Comparison of ENCODE assay signal across 8 mouse cellular contexts in genomic region chr13:103120669-103121131, GRCm38 (mm10).
DNase-seq lines count a peak whose midpoint lies in the region; ATAC-seq and TF ChIP-seq lines count a peak whose summit lies in the region.

No protein-coding gene starts in this region.

- no peak overlapping the region for H3K4me3 ChIP-seq in lung, adult 2 months (replicated peaks; ENCODE audit: extremely low read depth, low read depth, low read length)
- H3K4me3 ChIP-seq in hindbrain, embryonic 13.5 days = 0 out of 2 replicates have a peak overlapping the region, but pooled peaks have one; percentile 7
- H3K4me3 ChIP-seq in limb, embryonic 11.5 days (ENCODE audit: low read depth, low read length) = no peak overlapping the region

- no peaks in the 10 kb centered on the region for H3K27me3 ChIP-seq in hindbrain, embryonic 13.5 days
- 0 out of 2 replicates have a peak, but pooled peaks cover 2% of the 10 kb centered on the region for H3K27me3 ChIP-seq in limb, embryonic 11.5 days (ENCODE audit: control insufficient read depth, insufficient read depth, low read length)

- H3K4me2 ChIP-seq in hindbrain, embryonic 13.5 days = peak overlapping the region; percentile 49
- peak overlapping the region; percentile 37 for H3K4me2 ChIP-seq in limb, embryonic 11.5 days (ENCODE audit: low read depth, severe bottlenecking)

- H3K4me1 ChIP-seq in lung, adult 2 months (ENCODE audit: control insufficient read depth, insufficient read depth, low read length) = no peaks in the 10 kb centered on the region
- H3K4me1 ChIP-seq in hindbrain, embryonic 13.5 days (replicated peaks) = peaks cover 25% of the 10 kb centered on the region
- peaks cover 6% of the 10 kb centered on the region; the same call in 1 of the 2 replicates for H3K4me1 ChIP-seq in limb, embryonic 11.5 days (ENCODE audit: control insufficient read depth, insufficient read depth, low read length)

- peak; percentile 85 for ATAC-seq in hindbrain, embryonic 13.5 days (ENCODE audit: low FRiP score)
- peak; percentile 71 for ATAC-seq in limb, embryonic 11.5 days (ENCODE audit: insufficient number of reproducible peaks, low FRiP score, low TSS enrichment, low read depth)

- no peak for DNase-seq in lung, adult 2 months
- DNase-seq in lung, adult 18-20 months = no peak
- DNase-seq in embryo, embryonic 9.5 days (ENCODE audit: extremely low spot score) = peak; percentile 65
- peak; percentile 63 for DNase-seq in limb, embryonic 11.5 days (ENCODE audit: low spot score)
- peak; percentile 38 for DNase-seq in right cerebral cortex, postnatal 25 days
- DNase-seq in gastrocnemius, postnatal 10 days = no peak
- DNase-seq in urinary bladder, postnatal 14 days (ENCODE audit: low spot score) = no peak

- H3K9ac ChIP-seq in hindbrain, embryonic 13.5 days = peak overlapping the region; percentile 59
- H3K9ac ChIP-seq in limb, embryonic 11.5 days (ENCODE audit: low read length) = peak overlapping the region; percentile 63; the same call in 1 of the 2 replicates

- 21% methylated on average over 7 of the region's 7 CpGs for WGBS in lung, adult 2 months
- 6% methylated on average over 7 of the region's 7 CpGs for WGBS in hindbrain, embryonic 13.5 days
- 15% methylated on average over 7 of the region's 7 CpGs for WGBS in limb, embryonic 11.5 days

- no peaks in the 10 kb centered on the region for H3K36me3 ChIP-seq in hindbrain, embryonic 13.5 days
- H3K36me3 ChIP-seq in limb, embryonic 11.5 days (ENCODE audit: control insufficient read depth, insufficient read depth, low read length) = no peaks in the 10 kb centered on the region

- TF ChIP-seq CTCF in lung, adult 2 months (IDR thresholded peaks at IDR 0.05; ENCODE audit: insufficient read depth, low read length) = peak; percentile 25; the same call in 1 of the 2 replicates

- peak overlapping the region; percentile 82 for H3K27ac ChIP-seq in hindbrain, embryonic 13.5 days
- H3K27ac ChIP-seq in limb, embryonic 11.5 days (replicated peaks; ENCODE audit: low read depth, low read length) = no peak overlapping the region

- no peak for TF ChIP-seq POLR2A in lung, adult 2 months (IDR thresholded peaks at IDR 0.05; ENCODE audit: borderline replicate concordance, extremely low read depth, low read depth, low read length)

- H3K9me3 ChIP-seq in hindbrain, embryonic 13.5 days = no peaks in the 10 kb centered on the region
- H3K9me3 ChIP-seq in limb, embryonic 11.5 days (ENCODE audit: control insufficient read depth, low read length) = no peaks in the 10 kb centered on the region

Comparison
In these comparisons a context has a peak if more than half of its experiments do, and no peak if none do; other contexts are left out.
1. DNase-seq: peak in embryo, embryonic 9.5 days (single experiment), limb, embryonic 11.5 days (single experiment) and right cerebral cortex, postnatal 25 days (single experiment); none in lung, adult 2 months (single experiment), lung, adult 18-20 months (0 of 2), gastrocnemius, postnatal 10 days (single experiment) and urinary bladder, postnatal 14 days (single experiment).